Mouse (Mus musculus): ENCODE measurements around the gene Hspa1b.

Hspa1b gene

DNA sequence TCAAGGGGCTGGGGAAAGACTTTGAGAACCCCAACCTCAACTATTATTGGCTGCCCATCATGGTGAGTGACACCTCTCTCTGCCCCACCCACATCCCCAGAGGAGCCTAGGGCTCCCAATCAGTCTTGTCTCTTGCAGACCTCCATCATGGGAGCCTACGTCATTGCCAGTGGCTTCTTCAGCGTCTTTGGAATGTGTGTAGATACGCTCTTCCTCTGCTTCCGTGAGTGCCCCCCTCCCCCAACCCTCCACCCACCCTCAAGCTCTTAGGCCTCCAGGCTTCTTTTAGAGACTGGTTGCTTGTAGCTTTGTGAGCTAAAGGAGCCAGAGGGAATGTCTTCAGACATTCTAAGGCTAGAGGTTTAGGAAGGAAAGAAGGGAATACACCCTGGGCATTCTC is 30.2 kb downstream of the Hspa1b start:
- no peak for DNase-seq (ENCODE audit: low spot score)

DNA sequence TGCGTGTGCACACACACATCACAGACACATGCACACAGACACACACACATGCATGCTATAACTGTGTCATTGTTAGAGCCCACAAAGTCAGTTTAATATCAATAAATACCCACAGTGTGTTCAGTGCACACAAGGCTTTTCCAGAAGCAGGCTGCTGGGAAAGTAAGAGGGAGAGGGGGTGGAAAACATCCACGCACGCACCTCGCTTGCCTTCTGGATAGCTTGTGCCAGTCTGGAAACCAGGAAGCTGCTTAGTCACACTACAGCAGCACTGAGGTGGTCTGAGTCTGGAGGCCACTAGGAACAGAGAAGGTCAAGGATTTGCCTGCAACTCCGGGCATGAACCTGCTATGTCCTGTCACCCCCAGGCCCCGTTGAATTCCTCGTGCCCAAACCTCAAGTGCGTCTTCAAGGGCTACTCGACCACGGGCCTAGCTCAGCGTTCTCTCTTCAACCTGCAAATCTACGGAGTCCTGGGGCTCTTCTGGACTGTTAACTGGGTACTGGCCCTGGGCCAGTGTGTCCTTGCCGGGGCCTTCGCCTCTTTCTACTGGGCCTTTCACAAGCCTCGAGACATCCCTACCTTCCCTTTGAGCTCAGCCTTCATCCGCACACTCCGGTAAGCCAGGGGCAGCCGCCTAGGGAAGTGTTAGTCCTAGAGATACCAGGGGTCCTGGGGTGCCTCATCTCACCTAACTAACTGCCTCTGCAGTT is 31.6 kb downstream of the Hspa1b start:
- DNase-seq (ENCODE audit: low spot score), result no peak

DNA sequence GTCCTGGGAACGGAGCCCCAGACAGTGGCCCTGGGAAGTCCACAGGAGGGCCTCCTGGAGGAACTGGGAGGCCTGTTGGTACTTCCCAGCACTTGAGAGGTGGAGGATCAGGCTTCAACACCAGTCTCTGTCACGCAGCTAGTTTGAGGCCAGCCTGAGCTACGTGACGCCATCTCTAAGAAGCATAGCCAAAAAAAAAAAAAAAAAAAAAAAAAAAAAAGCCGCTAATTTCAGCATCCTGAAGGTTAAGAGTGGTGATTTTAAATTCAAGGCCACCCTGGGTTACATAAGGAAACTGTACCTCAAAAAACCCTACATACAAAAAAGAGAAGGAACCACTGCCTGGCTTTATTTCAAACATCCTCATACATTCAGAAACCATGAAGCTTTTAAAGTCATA is 34.8 kb downstream of the Hspa1b start:
- DNase-seq (ENCODE audit: low spot score), result no peak

DNA sequence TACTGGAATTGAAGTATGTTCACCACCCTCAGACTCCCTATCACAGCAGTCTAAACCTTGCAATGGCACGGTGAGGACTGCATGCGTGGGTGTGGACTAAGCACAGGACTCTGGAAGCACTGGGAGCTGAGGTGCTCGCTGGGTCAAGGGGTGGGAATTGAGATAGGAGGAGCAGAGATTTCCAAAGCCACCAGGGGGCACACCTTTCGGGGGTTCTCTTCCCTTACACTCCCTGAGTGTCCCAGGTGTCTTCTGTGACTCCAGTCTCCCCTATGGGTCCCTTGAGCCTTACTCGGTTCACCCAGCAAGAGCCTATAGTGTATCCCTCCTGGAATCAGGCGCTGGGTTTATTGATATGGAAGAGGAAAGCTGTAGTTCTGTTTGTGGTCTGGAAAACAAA is 36.1 kb downstream of the Hspa1b start:
- DNase-seq (ENCODE audit: low spot score), result no peak

DNA sequence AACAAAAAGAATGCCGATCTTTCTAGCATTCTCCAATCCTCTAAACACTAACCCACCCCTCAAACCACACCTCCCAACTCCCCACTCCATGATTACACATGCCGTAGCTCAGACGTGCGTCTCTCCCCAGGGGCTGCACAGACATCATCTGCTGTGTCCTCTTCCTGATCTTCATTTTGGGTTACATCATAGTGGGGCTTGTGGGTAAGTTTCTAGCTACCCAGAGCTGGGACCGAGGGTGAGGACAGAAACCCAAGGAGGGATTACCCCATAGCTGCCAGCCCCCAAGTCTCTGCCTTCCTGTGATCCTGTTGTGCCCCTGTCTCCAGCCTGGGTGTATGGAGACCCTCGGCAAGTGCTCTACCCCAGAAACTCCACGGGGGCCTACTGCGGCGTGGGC is 41.9 kb downstream of the Hspa1b start:
- DNase-seq (ENCODE audit: low spot score), result no peak

DNA sequence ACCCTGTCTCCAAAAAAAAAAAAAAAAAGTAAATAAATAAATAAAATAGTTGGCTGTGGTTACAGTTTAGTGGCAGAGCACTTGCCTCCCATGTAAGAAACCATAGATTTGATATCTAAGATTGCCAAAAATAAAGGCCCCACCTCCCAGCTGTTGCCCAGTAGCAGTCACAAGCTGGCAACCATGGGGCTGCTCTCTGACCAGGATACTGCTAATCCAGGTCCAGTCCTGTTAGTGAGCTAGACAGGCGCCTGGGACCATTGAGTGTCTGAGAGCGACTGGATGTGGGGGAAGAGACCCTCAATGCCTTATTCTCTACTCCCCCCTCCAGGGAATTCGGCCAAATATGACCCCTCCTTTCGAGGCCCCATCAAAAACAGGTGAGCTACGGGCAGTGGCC is 42.7 kb downstream of the Hspa1b start:
- DNase-seq (ENCODE audit: low spot score), result no peak

DNA sequence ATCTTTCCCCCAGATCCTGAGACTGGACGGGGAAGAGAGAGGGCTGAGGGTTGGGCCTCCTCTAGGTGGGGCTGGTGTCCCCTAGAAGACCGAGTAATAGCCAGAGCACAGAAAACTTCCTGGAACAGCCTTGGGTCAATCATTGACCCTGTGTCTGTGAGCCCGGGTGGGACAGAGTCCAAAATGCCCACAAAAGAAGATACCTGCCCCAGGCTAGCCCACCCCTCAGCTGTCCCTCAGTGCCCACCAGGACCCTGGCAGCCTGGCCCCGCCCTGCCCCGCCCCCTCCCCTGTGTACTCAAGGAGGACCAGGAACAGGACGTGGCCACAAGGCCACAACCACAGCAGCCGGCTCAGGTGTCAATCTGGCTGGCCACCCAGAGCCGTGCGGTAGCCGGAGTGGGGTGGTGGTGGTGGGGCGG is 43.6 kb downstream of the Hspa1b start:
- DNase-seq (ENCODE audit: low spot score), result no peak

DNA sequence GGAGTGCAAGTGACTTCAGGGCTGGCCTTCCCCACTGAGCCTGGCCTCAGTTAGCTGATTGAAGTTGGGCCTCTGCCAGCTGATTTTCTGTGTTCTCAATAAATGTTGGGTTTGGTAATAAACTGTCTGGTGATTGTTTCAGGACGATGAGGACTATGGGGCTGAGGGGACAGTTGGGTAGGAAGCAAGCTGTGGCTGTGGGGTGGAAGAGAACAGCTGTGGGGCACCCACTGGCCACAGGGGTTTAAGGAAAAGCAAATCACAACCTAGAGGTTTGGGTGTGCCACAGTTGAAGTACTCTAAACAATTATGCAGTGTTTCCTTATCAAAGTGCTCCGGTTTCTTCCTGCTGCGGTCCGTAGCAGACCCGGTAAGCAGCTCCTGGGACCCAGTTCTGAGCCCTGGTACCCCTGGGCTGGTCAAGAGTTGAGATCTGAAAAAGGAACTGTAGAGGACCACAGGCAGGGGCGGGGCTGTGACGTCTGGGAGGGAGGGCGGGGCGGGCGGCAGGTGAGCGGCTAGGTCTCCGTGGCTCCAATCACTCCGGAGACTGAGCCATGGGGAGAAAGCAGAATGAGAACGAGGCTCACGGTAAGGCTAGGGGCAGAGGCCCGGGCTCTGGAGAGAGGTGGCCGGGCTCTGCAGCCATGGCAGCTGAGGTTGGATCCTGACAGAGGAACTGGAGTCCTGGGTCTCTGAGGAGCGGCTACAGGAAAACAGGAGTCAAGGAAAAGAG is 44.9 kb downstream of the Hspa1b start, which contains the start of gene Slc44a4:
Slc44a4 (plus strand) TSS at position 537 of the 736 bp plus-strand sequence.
- DNase-seq (ENCODE audit: low spot score), result no peak

DNA sequence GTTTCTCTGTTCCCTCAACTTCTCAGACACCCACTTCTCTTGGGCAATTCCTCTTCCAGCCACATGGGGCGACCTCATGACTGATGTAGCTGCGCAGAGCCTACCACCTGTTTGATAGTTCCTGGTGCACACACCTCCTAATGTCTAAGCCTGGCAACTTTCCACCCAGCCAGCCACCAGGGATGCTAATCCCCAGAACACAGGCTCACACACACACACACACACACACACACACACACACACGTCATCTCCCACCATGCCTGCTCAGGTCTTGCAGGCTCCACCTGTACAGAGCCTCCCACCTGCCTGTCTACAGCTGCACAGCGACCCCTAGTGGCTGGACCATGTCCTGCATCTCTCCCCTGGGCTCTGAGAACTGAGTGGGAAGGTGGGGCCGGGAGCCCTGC is 47.1 kb downstream of the Hspa1b start:
- DNase-seq (ENCODE audit: low spot score), result no peak

DNA sequence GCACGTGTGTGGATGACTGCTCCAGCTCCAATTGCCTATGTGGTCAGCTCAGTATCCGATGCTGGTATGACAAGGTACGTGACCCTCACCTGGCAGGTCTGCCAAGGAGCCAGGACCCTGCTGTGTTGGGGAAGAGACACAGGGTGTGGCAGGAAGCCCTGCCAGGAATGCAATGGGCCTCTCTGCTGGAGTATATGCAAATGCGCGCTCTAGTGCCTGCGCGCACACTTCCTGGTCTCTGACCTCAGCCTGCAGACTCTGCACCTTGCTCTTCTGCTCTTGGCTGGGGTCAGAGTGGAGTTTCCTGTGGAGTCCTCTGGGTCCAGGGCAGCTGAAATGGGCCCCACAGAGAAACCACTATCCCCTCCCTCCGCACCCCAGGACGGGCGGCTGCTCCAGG is 48.1 kb downstream of the Hspa1b start:
- DNase-seq (ENCODE audit: low spot score), result no peak
